Mouse (Mus musculus): ENCODE measurements around the gene Ptbp3. TPM values are rescaled to one million over a fixed set of nuclear protein-coding genes. Genes with fewer than 3 reads are reported as not detected.
A peak's percentile ranks its signal among the peaks of the same experiment; 100 is the strongest.

The Ptbp3 gene
- polyA plus RNA-seq, 1 experiment: 159 TPM

DNA sequence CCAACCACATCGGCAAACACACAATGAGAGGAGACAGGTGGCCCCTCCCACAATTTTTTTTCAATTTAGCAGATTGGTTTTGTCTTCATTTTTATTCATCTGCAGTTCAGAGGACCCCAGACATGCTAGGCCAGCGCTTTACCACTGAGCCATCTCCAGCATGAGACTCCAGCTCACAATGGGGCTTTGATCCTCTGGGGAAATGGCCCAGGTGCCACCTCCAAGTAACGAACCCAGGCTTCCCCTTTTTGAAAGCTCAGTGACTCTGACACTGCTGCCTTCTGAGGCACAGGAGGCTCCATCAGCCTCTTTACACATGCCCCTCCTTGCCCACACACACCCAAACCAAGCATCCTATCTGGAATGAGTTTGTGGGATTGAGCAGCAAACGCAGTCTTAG lies 105.1 kb downstream of the Ptbp3 start:
- Histone ChIP-seq H3K4me3 (ENCODE audit: insufficient read depth, low read length) (no peak overlapping the region), H3K4me1 (ENCODE audit: control insufficient read depth, insufficient read depth, low read length) (peaks cover 32% of the 10 kb centered on the region), H3K27ac (ENCODE audit: insufficient read depth, low read depth, low read length) (no peak overlapping the region)
- TF ChIP-seq CTCF (IDR thresholded peaks at IDR 0.05; ENCODE audit: low read depth, low read length) (no peak), POLR2A (IDR thresholded peaks at IDR 0.05; ENCODE audit: borderline replicate concordance, low read depth, low read length) (no peak)

DNA sequence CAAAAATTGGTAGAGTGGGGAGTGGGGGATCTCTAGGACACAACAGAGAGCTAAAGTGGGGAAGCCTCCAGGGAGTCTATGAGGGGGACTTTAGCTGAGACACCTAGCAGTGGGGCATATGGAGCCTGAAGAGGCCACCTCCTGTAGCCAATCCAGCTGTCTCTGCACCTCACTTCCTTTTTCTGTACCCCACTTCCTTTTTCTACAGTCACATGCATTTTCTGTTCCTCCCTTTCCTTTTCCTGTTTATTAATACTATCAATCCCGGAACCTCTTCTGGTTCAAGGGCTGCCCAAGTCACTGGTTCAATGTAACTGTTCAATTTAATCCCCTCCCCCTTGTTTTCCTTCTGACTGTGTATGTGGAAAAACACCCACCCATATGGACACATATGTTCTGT lies 107.9 kb downstream of the Ptbp3 start:
- Histone ChIP-seq H3K27ac (ENCODE audit: insufficient read depth, low read depth, low read length) (peak overlapping the region; percentile 97), H3K4me1 (ENCODE audit: control insufficient read depth, insufficient read depth, low read length) (peaks cover 37% of the 10 kb centered on the region), H3K4me3 (ENCODE audit: insufficient read depth, low read length) (no peak overlapping the region)
- TF ChIP-seq CTCF (IDR thresholded peaks at IDR 0.05; ENCODE audit: low read depth, low read length): no peak
- TF ChIP-seq POLR2A (IDR thresholded peaks at IDR 0.05; ENCODE audit: borderline replicate concordance, low read depth, low read length): 0 out of 2 replicates have a peak, but pooled peaks have one; percentile 49

DNA sequence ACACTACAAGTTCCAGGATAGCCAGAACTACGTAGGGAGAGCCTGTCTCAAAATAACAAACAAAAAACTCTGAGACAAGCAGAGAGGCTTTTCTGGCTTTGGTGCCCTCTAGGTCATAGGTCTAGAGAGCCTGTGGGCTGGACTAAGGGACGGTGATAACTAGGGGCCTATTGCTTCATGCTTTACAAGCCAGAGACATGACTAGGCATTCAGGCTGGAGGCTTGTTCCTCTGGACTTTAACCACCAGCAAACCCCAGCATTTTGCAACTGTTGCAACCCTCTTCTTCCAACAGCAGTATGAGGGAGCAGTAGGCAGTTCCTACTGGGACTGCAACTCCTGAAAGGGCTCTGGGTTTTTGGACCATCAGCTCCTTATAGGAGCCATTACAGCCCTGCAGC lies 109.2 kb downstream of the Ptbp3 start:
- TF ChIP-seq CTCF (IDR thresholded peaks at IDR 0.05; ENCODE audit: low read depth, low read length) (no peak), POLR2A (IDR thresholded peaks at IDR 0.05; ENCODE audit: borderline replicate concordance, low read depth, low read length) (no peak)
- peak overlapping the region; percentile 97 for H3K27ac ChIP-seq (ENCODE audit: insufficient read depth, low read depth, low read length)
- H3K4me1 ChIP-seq (ENCODE audit: control insufficient read depth, insufficient read depth, low read length): peaks cover 44% of the 10 kb centered on the region
- H3K4me3 ChIP-seq (ENCODE audit: insufficient read depth, low read length): peak overlapping the region; percentile 40

DNA sequence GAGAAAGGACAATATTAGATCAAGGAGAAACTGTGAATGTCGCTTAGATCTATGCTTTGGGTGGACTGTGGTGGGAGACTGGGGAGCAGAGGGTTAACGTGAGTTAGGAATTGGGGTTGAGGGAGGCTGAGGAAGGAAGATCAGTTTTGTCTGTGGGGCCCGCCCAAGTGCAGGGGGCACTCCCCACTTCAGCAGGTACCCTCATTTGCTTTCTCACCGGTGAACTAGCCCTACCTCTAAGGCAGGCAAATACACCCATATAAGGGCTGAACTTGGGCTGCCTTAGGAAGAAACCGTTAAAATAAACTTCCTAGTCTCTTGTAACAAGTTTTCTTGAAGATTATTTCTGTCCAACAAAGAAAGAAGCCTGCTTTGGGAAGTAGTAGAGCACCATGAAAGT lies 110.1 kb downstream of the Ptbp3 start:
- Histone ChIP-seq H3K27ac (ENCODE audit: insufficient read depth, low read depth, low read length) (peak overlapping the region; percentile 97), H3K4me1 (ENCODE audit: control insufficient read depth, insufficient read depth, low read length) (peaks cover 45% of the 10 kb centered on the region), H3K4me3 (ENCODE audit: insufficient read depth, low read length) (peak overlapping the region; percentile 71)
- TF ChIP-seq POLR2A (IDR thresholded peaks at IDR 0.05; ENCODE audit: borderline replicate concordance, low read depth, low read length): no peak

DNA sequence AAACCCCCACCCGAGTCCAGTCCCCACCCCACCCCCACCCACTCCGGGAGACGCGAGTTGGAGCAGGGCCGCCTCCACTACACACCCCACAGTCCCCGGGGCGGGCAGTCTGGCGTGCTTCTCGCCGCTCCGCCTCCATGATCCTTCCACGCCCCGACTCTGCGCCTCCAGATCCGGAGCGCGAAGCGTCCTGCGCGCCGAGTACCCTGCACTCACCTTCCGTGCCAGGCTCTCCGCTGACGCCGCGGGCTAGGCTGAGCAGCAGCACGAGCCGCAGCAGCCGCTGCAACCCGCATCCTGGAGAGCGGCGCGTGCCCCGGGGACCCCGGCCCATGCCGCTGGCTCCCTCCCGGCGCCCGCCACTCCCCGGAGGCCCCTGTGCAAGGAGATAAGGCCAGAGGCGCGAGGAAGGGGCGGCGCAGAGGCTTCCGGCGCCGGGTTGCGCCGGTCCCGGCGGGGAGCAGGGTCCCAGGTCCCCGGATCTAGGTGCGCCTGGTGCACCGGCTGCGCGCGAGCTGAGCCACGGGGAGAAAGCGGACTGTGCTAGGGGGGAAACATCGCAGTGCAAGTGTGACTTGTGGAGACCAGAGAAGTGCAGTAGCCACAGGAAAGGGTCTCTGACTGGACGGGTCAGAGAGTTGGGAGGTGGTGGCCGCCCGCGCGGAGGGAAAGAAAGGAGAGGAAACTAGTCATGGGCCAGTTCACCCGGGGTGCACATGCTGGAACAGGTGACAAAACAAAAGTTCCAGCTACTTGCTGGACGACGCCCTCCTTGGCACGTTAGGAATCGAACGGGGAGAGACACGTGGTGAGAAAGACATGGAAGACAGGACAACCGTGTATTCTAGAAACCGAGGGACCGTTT lies 110.9 kb downstream of the Ptbp3 start, which contains the start of gene Susd1:
Gene Susd1, minus strand, starts transcription at position 644 of the 865 bp plus-strand sequence.
- peak within 1 kb of the TSS; percentile 97 for H3K27ac ChIP-seq (ENCODE audit: insufficient read depth, low read depth, low read length)
- TF ChIP-seq CTCF (IDR thresholded peaks at IDR 0.05; ENCODE audit: low read depth, low read length): no peak
- TF ChIP-seq POLR2A (IDR thresholded peaks at IDR 0.05; ENCODE audit: borderline replicate concordance, low read depth, low read length): no peak
- H3K4me1 ChIP-seq (ENCODE audit: control insufficient read depth, insufficient read depth, low read length): peaks cover 41% of the 10 kb centered on the region
- H3K4me3 ChIP-seq (ENCODE audit: insufficient read depth, low read length): peak within 1 kb of the TSS; percentile 71

DNA sequence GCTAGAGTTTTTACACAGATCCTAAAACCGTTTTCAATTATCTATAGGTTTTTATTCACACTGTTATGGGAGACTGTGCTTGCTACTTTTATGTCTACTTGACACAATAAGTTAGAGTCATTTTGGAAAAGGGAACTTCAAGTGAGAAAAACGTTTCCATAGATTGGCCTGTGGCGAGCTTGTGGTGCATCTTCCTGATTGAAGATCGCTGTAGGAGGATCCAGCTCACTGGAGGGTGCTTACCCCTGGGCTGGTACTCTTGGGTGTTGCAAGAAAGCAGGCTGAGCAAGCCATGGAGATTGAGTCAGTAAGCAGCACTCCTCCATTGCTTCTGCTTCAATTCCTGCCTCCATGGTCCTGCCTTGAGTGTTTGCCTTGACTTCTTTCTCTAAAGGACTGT lies 113.2 kb downstream of the Ptbp3 start:
- peaks cover 33% of the 10 kb centered on the region for H3K4me1 ChIP-seq (ENCODE audit: control insufficient read depth, insufficient read depth, low read length)
- H3K27ac ChIP-seq (ENCODE audit: insufficient read depth, low read depth, low read length): peak overlapping the region; percentile 72
- no peak for TF ChIP-seq POLR2A (IDR thresholded peaks at IDR 0.05; ENCODE audit: borderline replicate concordance, low read depth, low read length)
- no peak for TF ChIP-seq CTCF (IDR thresholded peaks at IDR 0.05; ENCODE audit: low read depth, low read length)
- no peak overlapping the region for H3K4me3 ChIP-seq (ENCODE audit: insufficient read depth, low read length)

DNA sequence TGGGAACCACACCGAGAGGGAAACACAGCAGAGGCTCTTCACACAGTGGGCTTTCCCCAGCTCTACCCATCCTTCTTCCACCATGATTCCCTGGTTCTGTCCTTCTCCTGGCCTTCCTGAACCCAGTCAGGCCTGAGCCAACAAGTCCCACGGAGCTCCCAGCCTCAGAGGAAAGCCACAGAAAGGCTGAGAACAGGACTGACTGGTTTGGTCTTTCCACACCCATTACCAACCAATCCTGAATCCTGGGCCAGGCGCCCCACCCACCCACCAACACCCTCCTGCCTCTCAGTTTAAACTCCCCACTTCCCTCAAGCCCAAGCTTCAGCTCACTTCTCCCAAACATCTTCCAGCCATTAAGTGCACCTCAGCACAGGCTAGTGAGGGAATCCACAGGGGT lies 115.1 kb downstream of the Ptbp3 start:
- Histone ChIP-seq H3K27ac (ENCODE audit: insufficient read depth, low read depth, low read length) (no peak overlapping the region), H3K4me1 (ENCODE audit: control insufficient read depth, insufficient read depth, low read length) (peaks cover 35% of the 10 kb centered on the region), H3K4me3 (ENCODE audit: insufficient read depth, low read length) (no peak overlapping the region)
- TF ChIP-seq CTCF (IDR thresholded peaks at IDR 0.05; ENCODE audit: low read depth, low read length): no peak

DNA sequence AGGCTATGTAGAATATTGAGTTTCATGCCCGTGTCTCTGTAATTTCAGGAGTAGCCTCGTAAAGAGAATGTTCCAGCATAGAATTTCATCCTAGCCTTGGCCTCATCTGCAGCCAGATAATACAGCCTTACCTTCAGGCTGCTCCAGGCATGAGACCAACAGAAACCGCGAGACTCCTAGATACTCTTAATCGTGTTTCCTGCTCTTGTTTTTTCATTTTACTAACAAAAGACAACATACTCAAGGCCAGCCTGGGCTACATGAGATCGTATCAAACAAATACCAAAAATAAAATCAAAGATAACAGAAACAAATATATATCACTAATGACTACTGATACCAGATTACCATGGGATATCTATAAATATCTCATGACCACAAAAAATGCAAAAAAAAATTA lies 120.0 kb downstream of the Ptbp3 start:
- no peak overlapping the region for H3K27ac ChIP-seq (ENCODE audit: insufficient read depth, low read depth, low read length)
- H3K4me3 ChIP-seq (ENCODE audit: insufficient read depth, low read length): no peak overlapping the region
- peaks cover 39% of the 10 kb centered on the region for H3K4me1 ChIP-seq (ENCODE audit: control insufficient read depth, insufficient read depth, low read length)
- no peak for TF ChIP-seq CTCF (IDR thresholded peaks at IDR 0.05; ENCODE audit: low read depth, low read length)
- no peak for TF ChIP-seq POLR2A (IDR thresholded peaks at IDR 0.05; ENCODE audit: borderline replicate concordance, low read depth, low read length)

DNA sequence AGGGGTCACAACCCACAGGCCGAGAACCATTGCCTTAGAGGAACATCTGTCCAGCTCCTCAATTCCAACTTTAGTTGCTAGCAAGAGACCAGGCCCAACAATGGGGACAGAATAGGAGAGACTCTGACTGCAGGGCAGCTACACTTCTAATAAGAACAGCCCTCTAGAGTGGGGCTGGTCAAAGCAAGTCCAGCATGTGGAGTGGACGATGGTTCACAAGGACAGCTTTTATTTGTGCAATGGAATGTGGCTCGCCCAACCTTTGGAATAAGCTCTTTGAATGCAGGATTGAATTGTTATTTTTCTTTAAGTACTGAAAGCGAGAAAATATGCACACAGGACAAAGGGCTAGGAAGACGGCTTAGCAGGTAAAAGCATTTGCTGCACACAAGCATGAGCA lies 122.7 kb downstream of the Ptbp3 start:
- Histone ChIP-seq H3K27ac (ENCODE audit: insufficient read depth, low read depth, low read length) (no peak overlapping the region), H3K4me3 (ENCODE audit: insufficient read depth, low read length) (no peak overlapping the region), H3K4me1 (ENCODE audit: control insufficient read depth, insufficient read depth, low read length) (peaks cover 43% of the 10 kb centered on the region)
- TF ChIP-seq CTCF (IDR thresholded peaks at IDR 0.05; ENCODE audit: low read depth, low read length) (no peak), POLR2A (IDR thresholded peaks at IDR 0.05; ENCODE audit: borderline replicate concordance, low read depth, low read length) (no peak)

DNA sequence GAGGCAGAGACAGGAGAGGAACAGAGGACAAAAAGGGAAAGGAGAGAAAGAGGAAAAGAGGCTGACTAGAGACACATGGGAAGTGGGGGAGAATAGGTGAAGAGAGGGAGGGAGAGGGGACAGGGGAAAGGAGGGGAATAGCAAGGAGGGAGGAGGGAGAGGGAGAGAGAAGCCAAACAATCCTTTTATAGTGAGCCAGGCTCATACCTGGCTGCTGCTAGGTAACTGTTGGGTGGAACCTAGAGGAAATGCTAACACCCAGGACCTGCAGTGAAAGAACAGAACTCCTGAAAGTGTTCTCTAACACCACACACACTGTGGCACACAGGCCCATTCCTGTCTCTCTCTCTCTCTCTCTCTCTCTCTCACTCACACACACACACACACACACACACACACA lies 126.4 kb downstream of the Ptbp3 start:
- no peak overlapping the region for H3K4me3 ChIP-seq (ENCODE audit: insufficient read depth, low read length)
- H3K27ac ChIP-seq (ENCODE audit: insufficient read depth, low read depth, low read length): no peak overlapping the region
- H3K4me1 ChIP-seq (ENCODE audit: control insufficient read depth, insufficient read depth, low read length): peaks cover 44% of the 10 kb centered on the region
- TF ChIP-seq POLR2A (IDR thresholded peaks at IDR 0.05; ENCODE audit: borderline replicate concordance, low read depth, low read length): no peak
- TF ChIP-seq CTCF (IDR thresholded peaks at IDR 0.05; ENCODE audit: low read depth, low read length): no peak
